Comparison of ENCODE assay signal across 9 mouse cellular contexts in the genomic region with DNA sequence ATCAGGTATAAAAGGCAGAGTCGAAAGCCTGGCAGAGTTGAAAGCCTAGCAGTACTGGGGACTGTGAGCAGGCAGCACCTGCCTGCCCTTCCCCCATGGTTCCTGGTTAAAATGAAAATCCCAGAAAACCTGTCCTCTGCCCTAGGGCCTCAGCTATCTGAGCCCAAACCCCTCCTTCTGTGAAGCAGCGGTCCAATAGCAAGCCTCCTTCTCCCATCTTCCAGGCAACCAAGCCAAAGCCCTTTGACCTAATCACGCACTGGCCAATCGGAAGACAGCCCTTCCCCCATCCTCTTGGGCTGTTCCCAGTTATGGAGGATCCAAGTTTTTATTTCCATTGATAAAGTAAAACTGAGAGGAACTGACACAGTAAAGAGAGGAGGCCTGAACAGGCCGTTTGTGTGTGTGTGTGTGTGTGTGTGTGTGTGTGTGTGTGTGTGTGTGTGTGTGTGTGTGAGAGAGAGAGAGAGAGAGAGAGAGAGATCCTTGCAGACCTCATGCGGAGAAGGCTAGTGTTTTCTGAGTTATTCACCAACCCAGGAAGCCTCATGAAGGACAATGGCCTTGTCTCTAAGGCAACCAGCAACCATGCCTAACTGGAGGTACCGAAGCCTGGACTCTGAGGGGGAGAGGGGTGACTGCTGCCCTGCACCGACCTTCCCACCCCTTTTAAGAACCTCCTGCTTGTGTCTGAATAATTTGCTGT. TPM values are rescaled to one million over a fixed set of nuclear protein-coding genes. Genes with fewer than 3 reads are reported as not detected.
DNase-seq lines count a peak whose midpoint lies in the region; ATAC-seq lines count a peak whose summit lies in the region.
"Had no signal": no experiment of that assay in that cellular context is flagged by ENCODE, and none has a peak within 500 bp of the region (broad histone marks: within the 10 kb centered on the region; RNA-seq: fewer than 3 reads in every experiment).

No protein-coding gene starts in this region.

- WGBS in embryonic facial prominence, embryonic 10.5 days, result 7% methylated on average over 8 of the region's 8 CpGs
- 14% methylated on average over 8 of the region's 8 CpGs for WGBS in hindbrain, embryonic 12.5 days
- WGBS in limb, embryonic 12.5 days, result 34% methylated on average over 7 of the region's 8 CpGs
- 6% methylated on average over 8 of the region's 8 CpGs for WGBS in neural tube, embryonic 13.5 days

- ATAC-seq in hindbrain, embryonic 12.5 days (ENCODE audit: low FRiP score), result peak; percentile 86
- ATAC-seq in limb, embryonic 12.5 days (ENCODE audit: insufficient number of reproducible peaks, insufficient read depth, low FRiP score, low TSS enrichment, low read depth), result peak; percentile 81
- ATAC-seq in neural tube, embryonic 13.5 days (ENCODE audit: low read depth), result peak; percentile 85

- no peak overlapping the region; the same call in 1 of the 2 replicates for H3K9ac ChIP-seq in hindbrain, embryonic 12.5 days
- no peak overlapping the region for H3K9ac ChIP-seq in limb, embryonic 12.5 days (replicated peaks)
- H3K9ac ChIP-seq in neural tube, embryonic 13.5 days, result peak overlapping the region; percentile 31; the same call in 1 of the 2 replicates

- DNase-seq in adrenal gland, postnatal 14 days, result peak; percentile 72
- peak; percentile 82 for DNase-seq in embryonic facial prominence, embryonic 10.5 days (ENCODE audit: low spot score)
- no peak for DNase-seq in frontal cortex, postnatal 14 days (ENCODE audit: low spot score in 2 of 2)
- DNase-seq in c-Kit-positive CD71-positive TER-119-positive erythroid progenitor cells, embryonic 14.5 days (ENCODE audit: low spot score), result no peak
- DNase-seq in right cerebral cortex, postnatal 4 days, result no peak

- no peaks in the 10 kb centered on the region for H3K27me3 ChIP-seq in embryonic facial prominence, embryonic 10.5 days (replicated peaks; ENCODE audit: low read depth, poor library complexity, severe bottlenecking)
- H3K27me3 ChIP-seq in hindbrain, embryonic 12.5 days, result no peaks in the 10 kb centered on the region
- H3K27me3 ChIP-seq in limb, embryonic 12.5 days, result no peaks in the 10 kb centered on the region
- no peaks in the 10 kb centered on the region for H3K27me3 ChIP-seq in neural tube, embryonic 13.5 days

- H3K9me3 ChIP-seq in embryonic facial prominence, embryonic 10.5 days, result no peaks in the 10 kb centered on the region
- no peaks in the 10 kb centered on the region; the same call in 1 of the 2 replicates for H3K9me3 ChIP-seq in hindbrain, embryonic 12.5 days (replicated peaks)
- H3K9me3 ChIP-seq in limb, embryonic 12.5 days, result no peaks in the 10 kb centered on the region
- H3K9me3 ChIP-seq in neural tube, embryonic 13.5 days, result no peaks in the 10 kb centered on the region
- H3K9me3 ChIP-seq: megakaryocyte, embryonic 14.5 days had no signal

- H3K27ac ChIP-seq in embryonic facial prominence, embryonic 10.5 days (replicated peaks), result peak overlapping the region; percentile 79
- peak overlapping the region; percentile 89 for H3K27ac ChIP-seq in hindbrain, embryonic 12.5 days
- H3K27ac ChIP-seq in limb, embryonic 12.5 days, result no peak overlapping the region
- H3K27ac ChIP-seq in neural tube, embryonic 13.5 days (replicated peaks), result peak overlapping the region; percentile 80

- H3K36me3 ChIP-seq in embryonic facial prominence, embryonic 10.5 days (replicated peaks), result peaks cover 55% of the 10 kb centered on the region
- H3K36me3 ChIP-seq in hindbrain, embryonic 12.5 days, result peaks cover 43% of the 10 kb centered on the region
- H3K36me3 ChIP-seq in limb, embryonic 12.5 days, result peaks cover 12% of the 10 kb centered on the region
- peaks cover 56% of the 10 kb centered on the region for H3K36me3 ChIP-seq in neural tube, embryonic 13.5 days

- H3K4me1 ChIP-seq in embryonic facial prominence, embryonic 10.5 days, result peaks cover 42% of the 10 kb centered on the region
- peaks cover 71% of the 10 kb centered on the region for H3K4me1 ChIP-seq in hindbrain, embryonic 12.5 days
- H3K4me1 ChIP-seq in limb, embryonic 12.5 days (replicated peaks), result peaks cover 12% of the 10 kb centered on the region
- H3K4me1 ChIP-seq in neural tube, embryonic 13.5 days (replicated peaks), result peaks cover 86% of the 10 kb centered on the region

- peak overlapping the region; percentile 32 for H3K4me2 ChIP-seq in hindbrain, embryonic 12.5 days (replicated peaks)
- H3K4me2 ChIP-seq in limb, embryonic 12.5 days, result no peak overlapping the region
- peak overlapping the region; percentile 7 for H3K4me2 ChIP-seq in neural tube, embryonic 13.5 days

- peak overlapping the region; percentile 37 for H3K4me3 ChIP-seq in embryonic facial prominence, embryonic 10.5 days
- no peak overlapping the region for H3K4me3 ChIP-seq in hindbrain, embryonic 12.5 days
- H3K4me3 ChIP-seq in limb, embryonic 12.5 days (replicated peaks), result no peak overlapping the region
- no peak overlapping the region for H3K4me3 ChIP-seq in neural tube, embryonic 13.5 days

RNA-seq across cellular contexts. Expression of gene Dtx4, which starts 12.1 kb away (rescaled TPM):
- 19.7 and 24.6 TPM in 2 replicates for total RNA-seq in adrenal gland, postnatal 14 days (2021)
- polyA plus RNA-seq in embryonic facial prominence, embryonic 10.5 days (2016; fragmentation: Nextera tagmentation; extraction: Ambion mirVana), result 12.1 and 19.8 TPM in 2 replicates
- 56.7 and 58.6 TPM in 2 replicates for polyA plus RNA-seq in hindbrain, embryonic 12.5 days (2016; fragmentation: Nextera tagmentation; extraction: Ambion mirVana)
- polyA plus RNA-seq in limb, embryonic 12.5 days (2016; fragmentation: Nextera tagmentation; extraction: Ambion mirVana), result 5.2 and 5.6 TPM in 2 replicates
- 34.2 and 35.5 TPM in 2 replicates for polyA plus RNA-seq in neural tube, embryonic 13.5 days (2015; fragmentation: Nextera tagmentation; extraction: Ambion mirVana)

RNA-seq across cellular contexts. Expression of gene Mpeg1, which starts 28.5 kb away (rescaled TPM):
- total RNA-seq in adrenal gland, postnatal 14 days (2021), result 10.8 and 18.2 TPM in 2 replicates
- polyA plus RNA-seq in embryonic facial prominence, embryonic 10.5 days (2016; fragmentation: Nextera tagmentation; extraction: Ambion mirVana), result 0.08 and 0.17 TPM in 2 replicates
- polyA plus RNA-seq in hindbrain, embryonic 12.5 days (2016; fragmentation: Nextera tagmentation; extraction: Ambion mirVana), result 0.70 and 0.75 TPM in 2 replicates
- 0.22 and 0.25 TPM in 2 replicates for polyA plus RNA-seq in limb, embryonic 12.5 days (2016; fragmentation: Nextera tagmentation; extraction: Ambion mirVana)
- polyA plus RNA-seq in neural tube, embryonic 13.5 days (2015; fragmentation: Nextera tagmentation; extraction: Ambion mirVana), result 0.54 and 0.89 TPM in 2 replicates

RNA-seq across cellular contexts. Expression of gene Fam111a, which starts 56.4 kb away (rescaled TPM):
- total RNA-seq in adrenal gland, postnatal 14 days (2021), result 10.4 and 12.1 TPM in 2 replicates
- polyA plus RNA-seq in embryonic facial prominence, embryonic 10.5 days (2016; fragmentation: Nextera tagmentation; extraction: Ambion mirVana), result 19.3 and 21.4 TPM in 2 replicates
- 15.6 and 17.2 TPM in 2 replicates for polyA plus RNA-seq in hindbrain, embryonic 12.5 days (2016; fragmentation: Nextera tagmentation; extraction: Ambion mirVana)
- polyA plus RNA-seq in limb, embryonic 12.5 days (2016; fragmentation: Nextera tagmentation; extraction: Ambion mirVana), result 18.4 and 20.2 TPM in 2 replicates
- polyA plus RNA-seq in neural tube, embryonic 13.5 days (2015; fragmentation: Nextera tagmentation; extraction: Ambion mirVana), result 7.9 and 8.0 TPM in 2 replicates

Comparison
In these comparisons a context has a peak if more than half of its experiments do, and no peak if none do; other contexts are left out.
1. DNase-seq: peak in adrenal gland, postnatal 14 days (single experiment) and embryonic facial prominence, embryonic 10.5 days (single experiment); none in frontal cortex, postnatal 14 days (0 of 2), c-Kit-positive CD71-positive TER-119-positive erythroid progenitor cells, embryonic 14.5 days (single experiment) and right cerebral cortex, postnatal 4 days (single experiment).
2. Peak in every context shown above with its lines, with median percentiles within 50 percentile points of each other: ATAC-seq.